Mouse (Mus musculus) thymus, postnatal 0 days (tissue): ENCODE data around the gene Dcakd. TPM values are rescaled to one million over a fixed set of nuclear protein-coding genes. Genes with fewer than 3 reads are reported as not detected.

Experiments used
- DNase-seq: peaks from one replicate; pipeline ENCODE4 v3.0.0-alpha.2; 2015; ENCODE audit warnings: low spot score
- polyA plus RNA-seq: library from polyadenylated mRNA; unstranded; fragments of >200 nt; fragmentation: Nextera tagmentation; extraction: Ambion mirVana; gene quantifications from 2 replicates; pipeline ENCODE4 v1.2.1, GENCODE M21; 2015

Gene Dcakd
- polyA plus RNA-seq: 31.3 and 39.8 TPM in 2 replicates

- peak; percentile 97 for DNase-seq
Observed at GRCm38 (mm10) chr11:103028176-103028891, at the start of gene Dcakd, which contains the start of gene Nmt1. Dcakd (minus strand) TSS chr11:103028333. Nmt1 (plus strand) TSS chr11:103028190.

GRCm38 (mm10) chr11:103076581-103076980 lies 48.4 kb upstream of the Dcakd start:
- no peak for DNase-seq

DNA sequence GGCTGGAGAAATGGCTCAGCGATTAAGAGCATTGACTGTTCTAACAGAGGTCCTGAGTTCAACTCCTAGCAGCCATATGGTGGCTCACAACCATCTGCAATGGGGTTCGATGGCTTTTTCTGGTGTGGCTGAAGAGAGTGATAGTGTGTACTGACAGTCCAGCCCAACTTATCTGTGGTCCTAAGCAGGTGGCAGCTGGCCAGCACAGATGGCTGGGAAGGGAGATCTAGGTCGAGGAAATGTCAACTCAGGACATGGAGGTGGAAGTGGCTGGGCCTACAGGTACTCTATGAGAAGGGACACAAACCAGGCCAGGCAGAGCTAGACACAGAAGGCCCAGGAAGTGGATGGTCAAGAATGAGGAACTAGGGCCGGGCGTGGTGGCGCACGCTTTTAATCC lies 47.9 kb upstream of the Dcakd start:
- no peak for DNase-seq

GRCm38 (mm10) chr11:103074796-103075323 lies 46.7 kb upstream of the Dcakd start:
- no peak for DNase-seq

- no peak for DNase-seq
Observed at GRCm38 (mm10) chr11:103074121-103074650, 46.1 kb upstream of the Dcakd start.

DNA sequence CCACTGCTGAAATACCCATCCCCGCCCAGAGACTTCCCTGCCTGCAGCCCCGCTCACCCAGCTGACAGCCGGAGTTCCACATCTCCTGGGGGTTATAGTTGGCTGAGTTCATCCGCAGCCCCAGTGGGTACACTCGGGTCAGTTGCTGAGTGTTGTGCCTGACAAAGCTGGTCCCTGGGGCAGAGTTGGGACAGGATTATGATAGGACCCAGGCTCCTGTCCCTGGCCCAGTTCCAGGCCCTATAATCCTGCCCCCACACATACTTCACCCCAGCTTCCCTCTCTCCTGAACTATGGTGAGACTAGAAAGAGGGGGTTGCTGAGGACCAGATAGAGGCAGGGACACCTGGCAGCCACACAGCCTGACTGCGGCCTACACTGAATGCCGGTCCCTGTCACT lies 45.5 kb upstream of the Dcakd start:
- no peak for DNase-seq

DNA sequence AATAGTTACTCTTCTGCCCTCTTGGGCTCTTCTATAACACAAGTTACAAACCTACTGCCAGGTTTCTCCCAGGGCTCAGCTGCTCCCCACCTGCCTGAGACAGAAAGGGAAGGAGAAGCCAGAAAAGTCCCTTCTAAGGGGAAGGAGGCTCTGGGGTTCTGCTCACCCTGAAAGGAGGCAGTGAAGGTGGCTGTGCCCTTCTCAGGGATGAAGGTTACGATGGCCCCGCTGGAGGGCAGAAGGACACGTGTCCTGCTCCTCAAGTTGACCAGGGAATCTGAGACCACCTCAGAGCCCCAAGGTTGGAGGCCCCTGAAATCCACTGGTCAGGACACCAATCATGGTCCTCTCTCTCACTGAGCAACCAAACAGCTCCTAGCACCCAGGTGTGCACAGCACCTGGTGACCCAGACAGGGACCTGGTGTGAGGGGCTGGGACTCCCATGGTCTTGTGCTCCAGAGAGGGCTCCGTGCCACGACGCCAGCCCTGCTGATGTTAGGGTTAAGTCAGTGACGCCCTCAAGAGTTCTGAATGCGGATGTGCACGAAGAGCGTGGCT lies 42.3 kb upstream of the Dcakd start:
- no peak for DNase-seq

GRCm38 (mm10) chr11:103069731-103070130 lies 41.6 kb upstream of the Dcakd start:
- DNase-seq: no peak

- no peak for DNase-seq
Observed at GRCm38 (mm10) chr11:103068884-103069283, 40.8 kb upstream of the Dcakd start.

DNA sequence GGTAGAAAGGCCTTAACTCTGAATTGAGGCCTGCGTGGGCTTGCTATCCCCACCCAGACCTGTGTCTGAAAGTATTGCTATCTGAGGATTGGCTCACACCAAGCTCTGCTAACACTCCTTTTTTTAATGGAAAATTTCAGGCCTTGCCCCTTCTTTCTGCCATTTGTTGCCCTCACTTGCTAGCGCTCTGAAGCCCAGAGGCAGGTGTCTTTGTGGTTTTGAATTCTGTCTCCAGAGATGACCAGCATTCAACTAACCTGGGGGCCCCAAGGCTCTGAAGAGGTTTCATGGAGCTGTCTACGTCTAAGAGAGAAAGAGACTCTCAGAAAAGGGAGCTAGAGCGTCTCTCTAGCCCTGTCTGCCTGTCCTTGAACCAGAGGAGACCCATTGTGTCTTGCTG lies 40.1 kb upstream of the Dcakd start:
- no peak for DNase-seq

- no peak for DNase-seq
Observed at GRCm38 (mm10) chr11:103067457-103068001, 39.4 kb upstream of the Dcakd start.

DNA sequence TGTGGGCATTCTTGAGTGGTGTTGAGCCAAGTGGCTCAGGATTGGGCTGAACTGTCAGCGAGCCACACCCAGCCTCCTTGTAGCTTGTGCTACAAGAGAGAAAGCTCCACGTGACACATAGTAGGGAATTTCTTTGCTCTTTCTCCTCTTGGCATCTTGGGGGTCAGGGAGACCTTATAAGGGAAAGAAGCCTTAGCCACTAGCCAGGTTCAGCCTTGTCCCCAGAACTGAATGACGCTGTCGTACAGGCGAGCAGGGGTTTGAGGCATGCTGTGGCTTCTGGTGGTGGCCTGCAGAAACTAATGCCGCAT lies 38.9 kb upstream of the Dcakd start:
- no peak for DNase-seq

GRCm38 (mm10) chr11:103066191-103067050 lies 38.3 kb upstream of the Dcakd start:
- no peak for DNase-seq

GRCm38 (mm10) chr11:103058499-103059085 lies 30.5 kb upstream of the Dcakd start:
- no peak for DNase-seq

GRCm38 (mm10) chr11:103056636-103057035 lies 28.5 kb upstream of the Dcakd start:
- DNase-seq: no peak

- peak; percentile 83 for DNase-seq
Observed at GRCm38 (mm10) chr11:103054798-103055197, 26.7 kb upstream of the Dcakd start.

DNA sequence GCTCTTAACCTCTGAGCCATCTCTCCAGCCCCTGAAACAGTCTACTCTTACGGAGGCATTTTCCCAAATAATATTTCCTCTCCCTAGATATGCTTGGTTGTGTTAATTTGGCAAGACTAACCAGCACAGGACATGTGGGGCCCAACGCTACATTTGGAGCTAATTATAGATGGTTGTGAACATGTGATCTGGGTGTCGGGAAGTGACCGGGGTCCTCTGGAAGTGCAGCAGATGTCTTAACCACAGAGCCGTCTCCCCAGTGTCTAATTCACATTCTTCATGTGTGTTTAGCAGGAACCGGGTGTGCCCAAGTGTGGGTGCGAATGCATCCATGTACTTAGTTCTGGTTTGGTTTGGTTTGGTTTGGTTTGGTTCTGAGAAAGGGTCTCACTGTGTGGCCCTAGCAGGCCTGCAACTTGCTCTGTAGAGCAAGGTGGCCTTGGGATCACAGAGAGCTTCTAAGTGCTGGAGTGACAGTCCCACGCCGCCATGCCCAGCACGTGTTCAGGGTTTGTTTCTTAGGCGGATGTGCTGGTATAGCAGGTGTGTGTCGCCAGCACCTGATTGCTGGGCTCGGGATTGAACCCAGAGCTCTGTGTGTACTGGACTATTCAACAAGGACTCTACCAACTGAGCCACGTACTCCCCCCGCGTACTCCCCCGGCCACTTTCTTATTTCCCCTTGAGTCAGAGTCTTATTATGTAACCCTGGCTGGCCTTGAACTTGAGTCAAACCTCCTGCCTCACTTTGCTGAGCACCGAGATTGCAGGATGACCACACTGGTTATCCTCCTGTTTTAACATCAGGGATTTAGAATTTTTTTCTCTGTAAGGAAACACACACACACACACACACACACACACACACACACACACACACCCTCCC lies 25.3 kb upstream of the Dcakd start:
- DNase-seq: no peak

DNA sequence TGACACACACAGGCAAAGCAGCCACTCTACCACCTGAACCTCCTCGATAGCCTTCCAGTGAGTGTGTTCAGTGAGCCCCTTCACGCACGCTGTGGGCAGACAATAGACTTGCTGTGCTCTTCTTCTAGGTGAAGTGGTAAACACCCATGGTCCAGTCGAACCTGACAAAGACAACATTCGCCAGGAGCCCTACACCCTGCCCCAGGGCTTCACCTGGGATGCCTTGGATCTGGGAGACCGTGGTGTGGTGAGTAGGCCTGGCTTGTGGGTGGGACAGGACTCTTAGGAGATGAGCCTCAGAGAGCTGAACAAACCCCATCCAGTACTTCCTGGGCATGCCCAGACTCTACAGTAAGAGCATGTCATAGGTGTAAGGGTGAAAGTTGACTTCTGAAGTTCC lies 23.9 kb upstream of the Dcakd start:
- no peak for DNase-seq

DNA sequence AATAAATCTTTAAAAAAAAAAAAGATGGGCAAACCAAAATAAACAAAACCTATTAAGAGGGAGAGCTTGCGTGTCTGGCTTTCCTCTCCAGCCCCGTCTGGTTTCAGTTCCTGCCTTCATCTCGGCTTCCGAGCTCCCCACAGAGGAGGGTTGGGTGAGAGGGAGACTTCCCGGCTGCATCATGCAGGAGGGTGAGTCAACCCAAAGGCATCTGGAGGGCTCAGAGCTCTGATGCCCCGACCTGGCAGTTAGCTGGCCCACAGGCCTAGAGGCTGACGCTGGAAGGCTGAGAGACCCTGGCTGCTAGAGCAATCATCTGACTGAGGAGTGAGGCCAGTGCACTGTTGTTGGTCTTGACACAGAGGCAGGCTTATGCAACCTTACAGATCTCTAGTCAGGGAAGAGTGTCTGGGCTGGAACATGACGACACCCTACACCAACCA lies 23.1 kb upstream of the Dcakd start:
- no peak for DNase-seq

GRCm38 (mm10) chr11:103050153-103050552 lies 22.0 kb upstream of the Dcakd start:
- DNase-seq: no peak
